Mouse (Mus musculus): Measurements from ENCODE around the gene Appl2.
"Not testable (repeated sequence)": the region's sequence is repeated elsewhere in the genome, so short reads cannot be mapped to it uniquely, and the experiment has no call there.

GRCm38 (mm10) chr10:83652205-83652866, 3.8 kb upstream of the Appl2 start:
- TF ChIP-seq CTCF (IDR thresholded peaks at IDR 0.05; ENCODE audit: control insufficient read depth, insufficient read depth, insufficient read length); FOSL1 (IDR thresholded peaks at IDR 0.05; ENCODE audit: insufficient read depth, low read length, poor library complexity, severe bottlenecking); USF1 (IDR thresholded peaks at IDR 0.05; ENCODE audit: low read depth); MAX (IDR thresholded peaks at IDR 0.05); MYOD1 (IDR thresholded peaks at IDR 0.05; ENCODE audit: control insufficient read depth, insufficient read length, low read depth); MYOG (IDR thresholded peaks at IDR 0.05; ENCODE audit: control insufficient read depth, extremely low read depth, insufficient read length); CEBPB (IDR thresholded peaks at IDR 0.05; ENCODE audit: low read depth): not testable (repeated sequence)

Measured in C2C12 (cell line).